Mouse (Mus musculus) spleen, adult 2 months (tissue): ENCODE data around the gene Shf.

Experiments used
- CTCF ChIP-seq: fragments of 200-500 bp; IDR thresholded peaks from 2 replicates; pipeline ENCODE4 v1.5.1; 2011; ENCODE audit warnings: mild to moderate bottlenecking, inconsistent platforms; ENCODE audit not compliant: insufficient read depth, insufficient read length, insufficient replicate concordance; ENCODE audit errors: extremely low read depth
- POLR2A ChIP-seq: fragments of 200-500 bp; IDR thresholded peaks from 2 replicates; pipeline ENCODE4 v1.6.1; 2011; ENCODE audit warnings: low read depth, low read length, inconsistent platforms

GRCm38 (mm10) chr2:122376041-122376561 lies 7.1 kb upstream of the Shf start:
- TF ChIP-seq CTCF (no peak), POLR2A (no peak)
